Mouse (Mus musculus) B cell, adult 2 months (primary cell): ENCODE data around the gene Chmp5.
"Not testable (repeated sequence)": the region's sequence is repeated elsewhere in the genome, so short reads cannot be mapped to it uniquely, and the experiment has no call there.

ENCODE experiments used
- DNase-seq, 2 experiments: peaks; one replicate each; pipeline ENCODE4 v3.0.0; 2022

The Chmp5 gene

GRCm38 (mm10) chr4:40948160-40948708 is at the start of gene Chmp5, which contains the start of gene Bag1:
TSS of gene Chmp5 (plus strand) at chr4:40948407.
TSS of gene Bag1 (minus strand) at chr4:40948294.
- DNase-seq = peak; percentile 98

GRCm38 (mm10) chr4:40898476-40899044 is 49.6 kb upstream of the Chmp5 start:
- DNase-seq = no peak

- DNase-seq = no peak
Measured at GRCm38 (mm10) chr4:40899264-40899663, 48.9 kb upstream of the Chmp5 start.

- no peak for DNase-seq
Measured at GRCm38 (mm10) chr4:40900071-40900470, 48.1 kb upstream of the Chmp5 start.

GRCm38 (mm10) chr4:40900612-40901011 is 47.6 kb upstream of the Chmp5 start:
- no peak for DNase-seq

GRCm38 (mm10) chr4:40906298-40906697 is 41.9 kb upstream of the Chmp5 start:
- DNase-seq = peak; percentile 35 to 37

GRCm38 (mm10) chr4:40908261-40908969 is 39.8 kb upstream of the Chmp5 start:
- no peak for DNase-seq

- DNase-seq = no peak
Measured at GRCm38 (mm10) chr4:40914287-40914867, 33.8 kb upstream of the Chmp5 start.

- DNase-seq = no peak
Measured at GRCm38 (mm10) chr4:40915947-40916346, 32.3 kb upstream of the Chmp5 start.

GRCm38 (mm10) chr4:40916592-40917155 is 31.5 kb upstream of the Chmp5 start:
- DNase-seq = no peak

- DNase-seq = no peak
Measured at GRCm38 (mm10) chr4:40919785-40920184, 28.4 kb upstream of the Chmp5 start, which contains the start of gene Spink4. TSS of gene Spink4 (plus strand) at chr4:40920052.

GRCm38 (mm10) chr4:40920576-40920975 is 27.6 kb upstream of the Chmp5 start:
- DNase-seq = no peak

GRCm38 (mm10) chr4:40921288-40921687 is 26.9 kb upstream of the Chmp5 start:
- no peak for DNase-seq

- DNase-seq = no peak
Measured at GRCm38 (mm10) chr4:40923087-40923651, 25.0 kb upstream of the Chmp5 start.

GRCm38 (mm10) chr4:40925568-40925967 is 22.6 kb upstream of the Chmp5 start:
- no peak for DNase-seq

GRCm38 (mm10) chr4:40929046-40929445 is 19.2 kb upstream of the Chmp5 start:
- no peak for DNase-seq

- no peak for DNase-seq
Measured at GRCm38 (mm10) chr4:40933694-40934093, 14.5 kb upstream of the Chmp5 start.

- not testable (repeated sequence) for DNase-seq
Measured at GRCm38 (mm10) chr4:40934369-40934768, 13.8 kb upstream of the Chmp5 start.

GRCm38 (mm10) chr4:40936175-40936839 is 11.9 kb upstream of the Chmp5 start:
- no peak for DNase-seq

- DNase-seq = no peak
Measured at GRCm38 (mm10) chr4:40938793-40939192, 9.4 kb upstream of the Chmp5 start.

GRCm38 (mm10) chr4:40943651-40944050 is 4.6 kb upstream of the Chmp5 start:
- DNase-seq = no peak

GRCm38 (mm10) chr4:40946516-40947121 is 1.6 kb upstream of the Chmp5 start:
- no peak for DNase-seq
